Mouse (Mus musculus) bone marrow, adult 2 months (tissue): ENCODE data around the gene Itpr1. TPM values are rescaled to one million over a fixed set of nuclear protein-coding genes. Genes with fewer than 3 reads are reported as not detected.

Experiments used
- H3K27ac ChIP-seq: fragments of 200-500 bp; 2 replicates; pipeline ENCODE4 v1.5.1; 2012; ENCODE audit warnings: low read depth, mild to moderate bottlenecking, control low read depth, inconsistent platforms, low read length; ENCODE audit not compliant: control insufficient read depth, poor library complexity, insufficient read depth
- H3K4me1 ChIP-seq: fragments of 200-500 bp; 2 replicates; pipeline ENCODE4 v1.6.1; 2011; ENCODE audit warnings: low read length; ENCODE audit not compliant: control insufficient read depth, insufficient read depth
- H3K4me3 ChIP-seq: fragments of 200-500 bp; replicated peaks from 2 replicates; pipeline ENCODE3; 2011; ENCODE audit warnings: mild to moderate bottlenecking, low read depth, low read length, control low read depth; ENCODE audit not compliant: control insufficient read depth
- CTCF ChIP-seq: fragments of 200-500 bp; IDR thresholded peaks from 2 replicates; pipeline ENCODE4 v1.5.1; 2011; ENCODE audit warnings: low read length, control low read depth; ENCODE audit not compliant: control insufficient read depth, insufficient read depth
- POLR2A ChIP-seq: fragments of 200-500 bp; IDR thresholded peaks from 2 replicates; pipeline ENCODE4 v1.6.1; 2011; ENCODE audit warnings: low read depth, mild to moderate bottlenecking, control low read depth, low read length, borderline replicate concordance; ENCODE audit not compliant: control insufficient read depth
- WGBS: fragments of 180-500 bp; shearing (Covaris S2); methylation state at CpG from one replicate; pipeline ENCODE4 v1.1.7; 2018; 5-methylcytosine and 5-hydroxymethylcytosine counted together
- polyA plus RNA-seq: library from polyadenylated mRNA; stranded (reverse); fragments of >200 nt; gene quantifications from 2 replicates; pipeline ENCODE4 v1.2.4, GENCODE M21; 2011; ENCODE audit warnings: low replicate concordance; ENCODE audit not compliant: missing spikeins, insufficient read depth, insufficient read length

Gene Itpr1
- polyA plus RNA-seq, 1 experiment = 32.8 TPM

DNA sequence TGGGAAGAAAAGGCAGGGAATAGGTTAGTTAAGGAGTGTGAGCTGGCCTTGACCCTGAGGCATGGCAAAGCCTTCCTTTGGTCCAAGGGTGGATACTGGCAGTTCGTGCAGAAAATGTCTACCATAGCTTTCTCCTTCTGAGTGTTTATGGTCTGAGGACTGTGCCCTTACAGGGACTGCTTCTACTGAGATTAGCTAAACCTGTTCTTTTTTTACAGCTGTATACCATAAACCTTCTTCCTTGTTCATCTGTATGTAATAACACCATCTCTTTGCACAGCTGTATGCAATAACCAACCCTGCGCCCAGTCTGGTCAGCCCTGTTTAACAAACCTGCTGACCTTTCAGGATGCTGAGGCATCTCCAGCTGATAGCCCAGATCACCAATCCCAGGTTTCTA lies 8.6 kb upstream of the Itpr1 start:
- Histone ChIP-seq H3K4me1 (no peaks in the 10 kb centered on the region; the same call in 1 of the 2 replicates), H3K4me3 (no peak overlapping the region), H3K27ac (no peak overlapping the region)
- TF ChIP-seq CTCF (no peak), POLR2A (no peak)
- WGBS = 92% methylated on average over 2 of the region's 2 CpGs

DNA sequence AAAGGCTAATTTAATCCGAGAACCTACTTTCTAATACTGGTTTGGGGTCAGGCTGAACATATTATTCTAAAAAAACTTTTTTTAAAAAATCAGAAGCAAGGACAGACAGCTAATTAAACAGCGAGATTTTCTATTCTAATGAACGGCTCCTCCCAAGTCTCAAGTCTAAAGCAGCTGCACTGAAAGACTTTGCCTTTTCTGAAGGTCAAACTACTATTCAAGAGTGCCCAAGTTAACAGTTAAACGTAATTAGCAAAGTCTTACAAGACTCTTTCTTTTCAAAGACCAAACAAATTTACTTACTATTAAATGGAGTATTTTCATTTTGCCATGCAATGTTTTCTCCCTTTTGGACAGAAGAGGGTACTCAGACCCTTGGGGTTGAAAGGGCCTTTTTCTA lies 6.8 kb upstream of the Itpr1 start:
- Histone ChIP-seq H3K4me1 (no peaks in the 10 kb centered on the region; the same call in 1 of the 2 replicates), H3K27ac (no peak overlapping the region), H3K4me3 (no peak overlapping the region)
- WGBS = 79% methylated on average over 4 of the region's 4 CpGs
- TF ChIP-seq POLR2A = no peak
- no peak for TF ChIP-seq CTCF

DNA sequence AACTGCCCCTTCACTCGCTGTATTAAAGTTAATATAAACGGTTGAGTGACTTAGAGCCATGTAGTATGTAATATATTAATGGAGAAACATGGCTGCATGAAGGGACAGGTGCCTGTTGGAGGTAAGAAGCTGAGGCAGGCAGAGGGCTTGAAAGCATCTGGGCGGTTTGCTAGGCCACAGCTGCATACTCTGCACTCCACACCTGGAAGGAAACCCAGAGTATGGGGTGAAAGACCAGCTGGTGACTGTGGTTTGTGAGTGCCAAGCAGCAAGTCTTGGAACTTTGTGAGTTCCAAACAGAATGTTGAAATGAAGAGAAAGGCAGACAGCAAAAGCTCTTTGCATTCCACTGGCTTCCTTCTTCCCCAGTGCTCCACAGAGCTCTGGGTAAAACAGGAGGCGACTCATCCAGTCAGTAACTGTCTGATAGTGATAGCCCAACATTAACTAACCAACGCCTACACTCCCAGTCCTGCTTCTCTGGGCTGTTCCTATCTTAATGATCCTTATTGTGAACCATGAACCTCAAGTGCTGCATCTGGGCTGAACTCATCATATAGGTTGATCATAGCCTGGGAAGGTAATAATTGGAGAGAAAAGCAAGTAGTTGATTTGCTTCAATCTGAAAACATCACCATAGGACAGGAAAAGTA lies 5.9 kb upstream of the Itpr1 start:
- WGBS = 73% methylated on average over 5 of the region's 5 CpGs
- TF ChIP-seq POLR2A (no peak), CTCF (no peak)
- Histone ChIP-seq H3K4me3 (no peak overlapping the region), H3K27ac (no peak overlapping the region), H3K4me1 (no peaks in the 10 kb centered on the region; the same call in 1 of the 2 replicates)

DNA sequence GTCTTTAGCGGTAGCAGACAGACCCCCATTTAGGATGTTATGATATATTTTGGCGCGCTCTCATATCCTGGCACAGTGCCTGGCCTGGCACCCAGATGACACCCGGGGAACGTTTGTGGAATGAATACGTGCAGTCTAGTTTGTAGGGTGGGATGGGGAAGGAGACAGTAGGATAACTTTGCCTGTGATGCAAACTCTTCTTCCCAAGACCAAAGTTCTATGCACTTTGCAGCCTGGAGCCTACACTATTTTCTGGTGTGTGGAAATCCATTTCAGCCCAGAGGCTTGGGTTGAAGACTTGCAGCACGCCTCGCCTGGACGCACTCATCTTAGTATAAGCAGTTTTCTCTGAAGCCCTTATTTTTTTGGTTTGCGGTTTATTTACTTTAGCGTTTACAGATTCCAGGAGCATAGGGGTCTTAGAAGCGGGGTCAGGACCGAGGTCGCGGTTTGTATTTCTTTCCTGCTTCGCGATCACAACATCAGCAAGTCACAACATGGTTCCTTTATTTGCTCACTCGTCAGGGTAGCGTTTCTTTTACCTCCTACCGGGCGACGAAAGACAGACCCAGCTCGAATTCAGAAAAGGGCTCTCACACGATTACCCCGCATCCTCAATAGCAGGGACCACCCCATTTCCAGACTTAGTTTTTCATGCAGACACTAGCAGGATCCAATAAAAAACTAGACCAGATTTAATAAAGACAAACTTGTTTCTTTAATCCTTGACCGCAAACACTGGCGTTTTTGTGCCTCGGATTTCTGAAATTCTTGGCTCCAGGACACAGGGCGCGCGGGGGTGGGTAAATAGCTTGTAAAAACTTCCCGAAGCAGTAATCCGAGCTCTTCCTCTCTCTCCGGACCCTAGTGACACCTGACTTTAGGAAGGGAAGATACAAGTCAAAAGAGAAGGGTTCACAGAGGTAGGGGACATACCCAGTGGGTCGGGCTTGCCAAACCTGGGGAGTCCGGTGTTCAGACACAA lies 708 bp upstream of the Itpr1 start:
- H3K4me1 ChIP-seq = no peaks in the 10 kb centered on the region
- TF ChIP-seq POLR2A (no peak), CTCF (no peak)
- WGBS = 8% methylated on average over 36 of the region's 36 CpGs

DNA sequence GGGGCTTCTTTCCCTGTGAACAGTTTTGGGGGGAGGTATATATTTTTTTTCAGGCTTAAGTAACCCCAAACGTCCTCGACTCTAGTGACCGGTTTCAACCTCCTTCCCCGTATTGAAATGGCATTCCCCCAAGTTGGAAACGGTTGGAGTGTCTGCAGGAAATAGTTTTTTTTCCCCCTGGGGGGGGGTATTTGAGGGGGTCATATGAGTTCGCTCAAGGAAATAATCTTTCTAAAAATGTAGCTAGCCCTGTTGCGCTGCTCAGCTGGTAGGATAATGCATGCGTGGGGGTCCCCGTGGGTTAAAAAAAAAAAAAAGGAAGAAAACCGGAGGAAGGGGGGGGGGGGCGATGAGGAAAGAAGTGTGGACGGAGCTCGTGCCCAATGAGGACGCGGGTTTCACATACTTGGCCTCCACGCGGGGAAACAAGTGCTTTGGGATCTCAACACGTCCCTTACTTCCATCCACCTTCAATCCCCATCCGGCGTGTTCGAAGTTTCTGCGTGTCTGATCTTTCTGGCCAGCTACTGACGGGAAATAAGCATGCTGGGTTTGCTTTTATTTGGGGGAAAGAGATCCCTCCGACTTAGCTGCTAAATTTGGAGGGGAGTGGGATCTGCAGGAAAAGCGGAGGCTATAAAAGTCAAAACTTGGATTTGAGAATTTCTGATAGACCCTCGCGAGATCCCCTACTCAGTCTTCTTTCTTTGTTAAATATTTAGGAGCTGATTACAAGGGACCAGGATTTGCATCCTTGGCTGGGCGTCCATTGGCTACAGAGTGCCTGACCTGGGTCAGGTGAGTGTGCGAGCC lies 791 bp downstream of the Itpr1 start:
- Histone ChIP-seq H3K4me3 (peak overlapping the region; percentile 98), H3K27ac (peak overlapping the region; percentile 42), H3K4me1 (no peaks in the 10 kb centered on the region)
- under 1% methylated on average over 29 of the region's 29 CpGs for WGBS
- TF ChIP-seq CTCF = no peak

More for the DNA sequence above, 708 bp upstream of the Itpr1 start:
- Histone ChIP-seq H3K27ac (no peak overlapping the region), H3K4me3 (peak overlapping the region; percentile 98)

DNA sequence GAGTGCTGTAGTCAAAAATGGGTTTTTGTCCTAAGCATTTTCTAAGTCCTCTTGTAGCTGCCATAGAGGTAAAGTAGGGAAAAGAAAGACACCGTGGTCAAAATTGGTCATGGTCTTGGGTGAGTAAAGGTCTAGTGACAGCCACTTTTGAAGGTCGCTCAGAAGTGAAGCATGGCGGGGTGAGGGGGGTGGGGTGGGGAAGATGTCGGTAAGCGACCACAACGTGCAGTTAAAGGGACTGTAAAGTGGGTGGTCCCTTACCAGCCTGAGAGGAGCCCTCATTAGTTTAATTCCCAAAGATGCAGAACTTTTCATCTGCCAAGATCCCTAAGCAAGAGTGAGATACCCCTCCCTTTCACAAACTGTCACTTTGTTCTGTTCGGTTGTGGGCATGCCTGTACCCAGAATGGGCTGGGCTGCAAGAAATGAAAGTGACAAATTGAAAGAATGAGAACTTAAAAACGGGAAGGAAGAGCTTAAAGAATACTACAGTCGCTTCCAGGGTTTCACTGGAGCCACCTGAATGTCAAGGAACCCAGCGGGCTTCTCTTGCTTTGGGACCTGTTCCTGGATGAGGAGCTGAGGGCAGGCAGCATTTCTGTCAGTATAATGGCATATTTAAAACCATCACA lies 1.5 kb downstream of the Itpr1 start:
- Histone ChIP-seq H3K4me1 (no peaks in the 10 kb centered on the region), H3K27ac (0 out of 2 replicates have a peak overlapping the region, but pooled peaks have one; percentile 22), H3K4me3 (peak overlapping the region; percentile 98)
- WGBS = 1% methylated on average over 10 of the region's 10 CpGs
- TF ChIP-seq POLR2A = no peak
- no peak for TF ChIP-seq CTCF

DNA sequence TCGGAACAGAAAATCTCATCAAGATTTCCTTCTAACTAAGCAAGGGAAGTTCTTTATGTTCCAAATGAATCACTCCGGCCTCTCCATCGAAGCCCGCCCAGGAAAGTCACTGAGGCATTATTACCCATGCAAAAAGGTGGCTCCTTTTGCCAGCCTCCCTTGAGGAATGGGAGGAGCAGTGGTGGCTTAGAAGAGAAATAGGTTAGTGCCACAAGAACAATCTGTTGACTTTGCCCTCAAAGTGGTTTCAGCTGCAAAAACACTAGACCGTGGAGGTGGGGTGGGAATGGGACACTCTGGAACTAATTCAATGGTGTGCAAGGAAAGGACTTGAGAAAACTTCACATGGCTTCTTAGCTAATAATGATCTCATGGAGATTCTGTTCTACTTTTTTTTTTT lies 3.2 kb downstream of the Itpr1 start:
- TF ChIP-seq CTCF (no peak), POLR2A (no peak)
- Histone ChIP-seq H3K4me1 (no peaks in the 10 kb centered on the region), H3K27ac (no peak overlapping the region), H3K4me3 (no peak overlapping the region)
- 82% methylated on average over 5 of the region's 5 CpGs for WGBS
